Mouse (Mus musculus) CH12.LX (cell line): ENCODE data around the gene Cdk8.

Source experiments
- CHD1 ChIP-seq: IDR thresholded peaks from 2 replicates; pipeline ENCODE4 v1.6.1; 2012; ENCODE audit warnings: low read depth, low read length, improper control_type of control experiment, inconsistent platforms
- CHD2 ChIP-seq: IDR thresholded peaks from 2 replicates; pipeline ENCODE4 v1.6.1; 2011; ENCODE audit warnings: low read length, improper control_type of control experiment
- CTCF ChIP-seq, 2 experiments: IDR thresholded peaks in 1 of 2; conservative IDR thresholded peaks in 1 of 2; 2 replicates each; pipeline ENCODE4 v1.5.1; 2011 to 2012; ENCODE audit warnings: low read depth in 2 of 2, low read length in 2 of 2, improper control_type of control experiment in 1 of 2, inconsistent platforms in 1 of 2, mild to moderate bottlenecking in 1 of 2, moderate library complexity in 1 of 2
- EP300 ChIP-seq: IDR thresholded peaks from 2 replicates; pipeline ENCODE4 v1.6.1; 2011; ENCODE audit warnings: low read length, improper control_type of control experiment
- GABPA ChIP-seq: IDR thresholded peaks from 2 replicates; pipeline ENCODE4 v1.6.1; 2012; ENCODE audit warnings: low read depth, low read length, improper control_type of control experiment, inconsistent platforms; ENCODE audit not compliant: insufficient replicate concordance
- IRF4 ChIP-seq: IDR thresholded peaks from 2 replicates; pipeline ENCODE4 v1.6.1; 2014; ENCODE audit warnings: low read depth, mild to moderate bottlenecking, inconsistent platforms, low read length, improper control_type of control experiment
- NRF1 ChIP-seq: IDR thresholded peaks from 2 replicates; pipeline ENCODE4 v1.6.1; 2014; ENCODE audit warnings: low read depth, mild to moderate bottlenecking, inconsistent platforms, low read length, improper control_type of control experiment, moderate library complexity
- POLR2A ChIP-seq: IDR thresholded peaks from 2 replicates; pipeline ENCODE4 v1.6.1; 2011; ENCODE audit warnings: low read depth, mild to moderate bottlenecking, improper control_type of control experiment, low read length
- RCOR1 ChIP-seq: conservative IDR thresholded peaks from 2 replicates; pipeline ENCODE4 v1.6.1; 2012; ENCODE audit warnings: low read depth, mild to moderate bottlenecking, inconsistent platforms, low read length, improper control_type of control experiment
- SMC3 ChIP-seq: IDR thresholded peaks from 2 replicates; pipeline ENCODE4 v1.6.1; 2011; ENCODE audit warnings: low read depth, low read length, improper control_type of control experiment
- ZC3H11A ChIP-seq: IDR thresholded peaks from 2 replicates; pipeline ENCODE4 v1.6.1; 2012; ENCODE audit warnings: low read depth, mild to moderate bottlenecking, inconsistent platforms, low read length, improper control_type of control experiment

DNA sequence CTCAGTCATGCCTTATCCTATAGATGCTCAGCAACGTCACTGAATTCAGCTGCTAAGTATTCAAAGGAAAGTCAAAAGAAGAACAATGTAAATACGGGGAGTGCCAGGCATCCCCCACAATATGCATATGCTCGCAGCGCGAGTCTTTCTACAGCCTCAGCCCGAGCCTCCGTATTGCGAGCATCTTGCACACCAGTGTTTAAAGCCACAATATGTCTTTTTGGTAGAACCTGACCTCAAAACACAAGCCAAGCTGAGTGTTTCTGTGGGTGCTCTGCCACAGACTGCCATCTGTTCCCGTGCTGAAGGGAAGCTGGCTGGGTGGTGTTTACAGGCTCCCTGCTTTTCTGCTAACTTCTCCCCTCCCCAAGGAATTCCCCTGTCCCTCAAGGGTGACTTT lies 107.0 kb downstream of the Cdk8 start:
- TF ChIP-seq ZC3H11A, result no peak
- TF ChIP-seq CTCF (conservative IDR thresholded peaks at IDR 0.05 in 1 of 2, IDR thresholded peaks at IDR 0.05 in 1 of 2; ENCODE audit: low read depth in 2 of 2, low read length in 2 of 2), result no peak
- TF ChIP-seq NRF1, result no peak
- TF ChIP-seq POLR2A, result no peak
- no peak for TF ChIP-seq GABPA
- TF ChIP-seq SMC3, result no peak
- TF ChIP-seq IRF4, result no peak
- TF ChIP-seq CHD2, result no peak
- no peak for TF ChIP-seq EP300
- TF ChIP-seq CHD1, result no peak
- TF ChIP-seq RCOR1, result no peak
